ENCODE assay signal across 10 mouse cellular contexts in the genomic region with DNA sequence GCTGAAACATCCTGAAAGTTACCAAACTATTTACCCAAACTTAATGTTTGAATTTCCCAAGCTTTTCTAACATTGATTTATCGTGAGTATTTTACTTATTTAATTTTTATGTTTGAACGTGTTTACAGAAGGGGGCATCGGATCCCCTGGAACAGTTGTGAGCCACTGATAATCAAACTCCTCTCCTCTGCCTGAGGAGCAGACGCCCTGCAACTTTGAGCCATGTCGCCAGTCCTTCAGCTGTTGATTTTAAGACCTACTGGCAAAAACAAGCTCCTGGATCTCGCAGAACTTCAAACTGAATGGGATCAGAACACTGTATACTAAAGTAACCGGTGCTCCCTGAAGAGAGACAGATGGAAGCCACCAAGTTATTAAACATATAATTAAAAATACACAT. TPM values are rescaled to one million over a fixed set of nuclear protein-coding genes. Genes with fewer than 3 reads are reported as not detected.
DNase-seq lines count a peak whose midpoint lies in the region; ATAC-seq and TF ChIP-seq lines count a peak whose summit lies in the region.
"Had no signal": no experiment of that assay in that cellular context is flagged by ENCODE, and none has a peak within 500 bp of the region (broad histone marks: within the 10 kb centered on the region; RNA-seq: fewer than 3 reads in every experiment).

No protein-coding gene starts in this region.

- peaks cover 12% of the 10 kb centered on the region; the same call in 1 of the 2 replicates for H3K4me1 ChIP-seq in forebrain, embryonic 16.5 days (replicated peaks; ENCODE audit: control insufficient read depth, insufficient read depth, low read length)
- H3K4me1 ChIP-seq in liver, adult 2 months (ENCODE audit: control insufficient read depth, insufficient read depth, low read length), result peaks cover 2% of the 10 kb centered on the region; the same call in 1 of the 2 replicates

- no peak overlapping the region for H3K9ac ChIP-seq in forebrain, embryonic 16.5 days (replicated peaks; ENCODE audit: low read depth, low read length)
- H3K9ac ChIP-seq in liver, adult 2 months (ENCODE audit: low read depth, low read length), result peak overlapping the region; percentile 36; the same call in 1 of the 2 replicates

- no peak for ATAC-seq in forebrain, embryonic 16.5 days

- no peak for TF ChIP-seq CTCF in liver, adult 2 months (IDR thresholded peaks at IDR 0.05; ENCODE audit: low read depth, low read length)

- H3K4me2 ChIP-seq in forebrain, embryonic 16.5 days (ENCODE audit: low read length), result 0 out of 2 replicates have a peak overlapping the region, but pooled peaks have one; percentile 7

- no peak for TF ChIP-seq POLR2A in liver, adult 2 months (IDR thresholded peaks at IDR 0.05; ENCODE audit: extremely low read depth, insufficient read depth, low read length)

- H3K27me3 ChIP-seq in forebrain, embryonic 16.5 days (replicated peaks; ENCODE audit: control insufficient read depth, insufficient read depth, low read length), result no peaks in the 10 kb centered on the region
- H3K27me3 ChIP-seq in liver, adult 2 months (ENCODE audit: control insufficient read depth, insufficient read depth, low read length), result no peaks in the 10 kb centered on the region

- no peaks in the 10 kb centered on the region for H3K36me3 ChIP-seq in forebrain, embryonic 16.5 days (ENCODE audit: control insufficient read depth, insufficient read depth)
- H3K36me3 ChIP-seq in liver, adult 2 months (ENCODE audit: control insufficient read depth, insufficient read depth, low read length), result no peaks in the 10 kb centered on the region

- H3K4me3 ChIP-seq in forebrain, embryonic 16.5 days (replicated peaks; ENCODE audit: low read length), result no peak overlapping the region
- H3K4me3 ChIP-seq in liver, adult 2 months (ENCODE audit: insufficient read depth, low read depth, low read length), result peak overlapping the region; percentile 39

- H3K27ac ChIP-seq in forebrain, embryonic 16.5 days (ENCODE audit: low read length), result no peak overlapping the region
- no peak overlapping the region for H3K27ac ChIP-seq in liver, adult 2 months (replicated peaks; ENCODE audit: insufficient read depth, low read depth, low read length)

- H3K79me2 ChIP-seq in liver, adult 2 months (ENCODE audit: control insufficient read depth, insufficient read depth, low read length), result no peaks in the 10 kb centered on the region

- no peaks in the 10 kb centered on the region for H3K9me3 ChIP-seq in forebrain, embryonic 16.5 days (ENCODE audit: control insufficient read depth, low read length)

- DNase-seq in embryo, embryonic 10 days (ENCODE audit: low spot score), result peak; percentile 40
- DNase-seq in embryo, embryonic 9.5 days (ENCODE audit: extremely low spot score), result no peak
- DNase-seq in ES-CJ7 (ENCODE audit: low read depth, low spot score) (peak; percentile 17), MN1 (ENCODE audit: low spot score) (no peak)
- DNase-seq in liver, adult 2 months (ENCODE audit: extremely low read depth, low read depth, low spot score), result no peak
- no peak for DNase-seq in cerebellum, adult 11 months
- no peak for DNase-seq in urinary bladder, adult 2 months (ENCODE audit: low spot score)

- 29% methylated on average over 7 of the region's 7 CpGs for WGBS in forebrain, embryonic 16.5 days
- 6% methylated on average over 7 of the region's 7 CpGs for WGBS in liver, adult 2 months

RNA-seq across cellular contexts. Expression of a gene that starts 0.5 kb away (rescaled TPM):
- polyA plus RNA-seq in forebrain, embryonic 16.5 days (2015; fragmentation: Nextera tagmentation; extraction: Ambion mirVana), result 78.5 and 97.4 TPM in 2 replicates
- 3.5 and 6.4 TPM in 2 replicates for total RNA-seq in liver, adult 2 months (2014; rRNA removed)
- 0.81 and 2.2 TPM in 2 replicates for polyA plus RNA-seq in liver, adult 2 months (2012; rRNA removed)
- 2.6 and 2.9 TPM in 2 replicates for polyA plus RNA-seq in urinary bladder, adult 2 months (2012; rRNA removed)

RNA-seq across cellular contexts. Expression of a gene that starts 4.3 kb away (rescaled TPM):
- polyA plus RNA-seq in forebrain, embryonic 16.5 days (2015; fragmentation: Nextera tagmentation; extraction: Ambion mirVana), result not detected in 2 replicates
- total RNA-seq in liver, adult 2 months (2014; rRNA removed), result not detected in 2 replicates
- not detected in 2 replicates for polyA plus RNA-seq in liver, adult 2 months (2012; rRNA removed)
- polyA plus RNA-seq in urinary bladder, adult 2 months (2012; rRNA removed), result not detected in 2 replicates
- total RNA-seq: heart, postnatal 14 days had no signal
- polyA plus RNA-seq: C2C12 had no signal

Comparison
In these comparisons a context has a peak if more than half of its experiments do, and no peak if none do; other contexts are left out.
1. DNase-seq: peak in embryo, embryonic 10 days (single experiment) and ES-CJ7 (single experiment); none in embryo, embryonic 9.5 days (single experiment), liver, adult 2 months (single experiment), MN1 (single experiment), cerebellum, adult 11 months (single experiment) and urinary bladder, adult 2 months (single experiment).
2. RNA of a gene that starts 0.5 kb away (polyA plus RNA-seq): 78.5 to 97.4 TPM in forebrain, embryonic 16.5 days; 2.6 to 2.9 TPM in urinary bladder, adult 2 months and 0.81 to 2.2 TPM in liver, adult 2 months; every median in the first group is over 10 times any median in the second.